Mouse (Mus musculus): ENCODE results near the gene Lysmd1. TPM values are rescaled to one million over a fixed set of nuclear protein-coding genes. Genes with fewer than 3 reads are reported as not detected.
"Not testable (repeated sequence)": the region's sequence is repeated elsewhere in the genome, so short reads cannot be mapped to it uniquely, and the experiment has no call there.

The Lysmd1 gene
- polyA plus RNA-seq, 1 experiment from 2014 or later: 46.6 TPM

- Histone ChIP-seq H3K36me3 (ENCODE audit: control insufficient read depth, insufficient read depth) (no peaks in the 10 kb centered on the region), H3K27ac (ENCODE audit: low read length) (no peak overlapping the region), H3K4me3 (replicated peaks; ENCODE audit: low read length) (peak overlapping the region; percentile 79), H3K9ac (replicated peaks; ENCODE audit: low read depth, low read length) (peak overlapping the region; percentile 70), H3K9me3 (ENCODE audit: control insufficient read depth, low read length) (no peaks in the 10 kb centered on the region), H3K4me1 (replicated peaks; ENCODE audit: control insufficient read depth, insufficient read depth, low read length) (peaks cover 19% of the 10 kb centered on the region), H3K27me3 (replicated peaks; ENCODE audit: control insufficient read depth, insufficient read depth, low read length) (no peaks in the 10 kb centered on the region), H3K4me2 (ENCODE audit: low read length) (peak overlapping the region; percentile 97)
- no peak for ATAC-seq
- 58% methylated on average over 11 of the region's 11 CpGs for WGBS
Measured at GRCm38 (mm10) chr3:95133176-95133575, 712 bp upstream of the Lysmd1 start.

- Histone ChIP-seq H3K4me1 (replicated peaks; ENCODE audit: control insufficient read depth, insufficient read depth, low read length) (peaks cover 19% of the 10 kb centered on the region), H3K4me3 (replicated peaks; ENCODE audit: low read length) (peak overlapping the region; percentile 79)
- not testable (repeated sequence) for H3K36me3 ChIP-seq (ENCODE audit: control insufficient read depth, insufficient read depth); H3K4me2 ChIP-seq (ENCODE audit: low read length); H3K27ac ChIP-seq (ENCODE audit: low read length); H3K27me3 ChIP-seq (replicated peaks; ENCODE audit: control insufficient read depth, insufficient read depth, low read length); H3K9me3 ChIP-seq (ENCODE audit: control insufficient read depth, low read length); H3K9ac ChIP-seq (replicated peaks; ENCODE audit: low read depth, low read length)
- ATAC-seq: peak; percentile 68
- no CpG with 5 or more reads among the region's 12 CpGs for WGBS
Measured at GRCm38 (mm10) chr3:95134133-95134532, 245 bp downstream of the Lysmd1 start.

- Histone ChIP-seq H3K27ac (ENCODE audit: low read length) (no peak overlapping the region), H3K4me3 (replicated peaks; ENCODE audit: low read length) (peak overlapping the region; percentile 37), H3K4me2 (ENCODE audit: low read length) (peak overlapping the region; percentile 62), H3K36me3 (ENCODE audit: control insufficient read depth, insufficient read depth) (0 out of 2 replicates have a peak, but pooled peaks cover 4% of the 10 kb centered on the region), H3K9ac (replicated peaks; ENCODE audit: low read depth, low read length) (peak overlapping the region; percentile 39; the same call in 1 of the 2 replicates), H3K4me1 (replicated peaks; ENCODE audit: control insufficient read depth, insufficient read depth, low read length) (peaks cover 19% of the 10 kb centered on the region), H3K27me3 (replicated peaks; ENCODE audit: control insufficient read depth, insufficient read depth, low read length) (no peaks in the 10 kb centered on the region), H3K9me3 (ENCODE audit: control insufficient read depth, low read length) (no peaks in the 10 kb centered on the region)
- ATAC-seq: no peak
- 28% methylated on average over 6 of the region's 6 CpGs for WGBS
Measured at GRCm38 (mm10) chr3:95135023-95135422, 1.1 kb downstream of the Lysmd1 start.

GRCm38 (mm10) chr3:95135433-95136052 is 1.7 kb downstream of the Lysmd1 start:
- Histone ChIP-seq H3K27me3 (replicated peaks; ENCODE audit: control insufficient read depth, insufficient read depth, low read length) (no peaks in the 10 kb centered on the region), H3K27ac (ENCODE audit: low read length) (no peak overlapping the region), H3K4me2 (ENCODE audit: low read length) (peak overlapping the region; percentile 62), H3K4me3 (replicated peaks; ENCODE audit: low read length) (no peak overlapping the region), H3K9me3 (ENCODE audit: control insufficient read depth, low read length) (no peaks in the 10 kb centered on the region), H3K36me3 (ENCODE audit: control insufficient read depth, insufficient read depth) (peaks cover 8% of the 10 kb centered on the region), H3K9ac (replicated peaks; ENCODE audit: low read depth, low read length) (no peak overlapping the region), H3K4me1 (replicated peaks; ENCODE audit: control insufficient read depth, insufficient read depth, low read length) (peaks cover 19% of the 10 kb centered on the region)
- 91% methylated on average over 7 of the region's 7 CpGs for whole genome bisulfite sequencing
- ATAC-seq: no peak

- H3K27ac ChIP-seq (ENCODE audit: low read length): no peak overlapping the region
- H3K9ac ChIP-seq (replicated peaks; ENCODE audit: low read depth, low read length): no peak overlapping the region
- H3K4me1 ChIP-seq (replicated peaks; ENCODE audit: control insufficient read depth, insufficient read depth, low read length): peaks cover 19% of the 10 kb centered on the region
- no peaks in the 10 kb centered on the region for H3K9me3 ChIP-seq (ENCODE audit: control insufficient read depth, low read length)
- H3K27me3 ChIP-seq (replicated peaks; ENCODE audit: control insufficient read depth, insufficient read depth, low read length): no peaks in the 10 kb centered on the region
- WGBS: 99% methylated on average over 3 of the region's 3 CpGs
- H3K4me3 ChIP-seq (replicated peaks; ENCODE audit: low read length): no peak overlapping the region
- peaks cover 9% of the 10 kb centered on the region for H3K36me3 ChIP-seq (ENCODE audit: control insufficient read depth, insufficient read depth)
- ATAC-seq: no peak
- H3K4me2 ChIP-seq (ENCODE audit: low read length): no peak overlapping the region
Measured at GRCm38 (mm10) chr3:95136336-95136735, 2.4 kb downstream of the Lysmd1 start.

GRCm38 (mm10) chr3:95139586-95140288 is 5.8 kb downstream of the Lysmd1 start:
- no peak for ATAC-seq
- H3K27ac ChIP-seq (ENCODE audit: low read length): no peak overlapping the region
- no peak overlapping the region for H3K4me2 ChIP-seq (ENCODE audit: low read length)
- 74% methylated on average over 25 of the region's 25 CpGs for WGBS
- no peak overlapping the region for H3K4me3 ChIP-seq (replicated peaks; ENCODE audit: low read length)
- H3K27me3 ChIP-seq (replicated peaks; ENCODE audit: control insufficient read depth, insufficient read depth, low read length): no peaks in the 10 kb centered on the region
- H3K9ac ChIP-seq (replicated peaks; ENCODE audit: low read depth, low read length): no peak overlapping the region
- H3K9me3 ChIP-seq (ENCODE audit: control insufficient read depth, low read length): no peaks in the 10 kb centered on the region
- H3K4me1 ChIP-seq (replicated peaks; ENCODE audit: control insufficient read depth, insufficient read depth, low read length): peaks cover 11% of the 10 kb centered on the region
- H3K36me3 ChIP-seq (ENCODE audit: control insufficient read depth, insufficient read depth): peaks cover 9% of the 10 kb centered on the region

GRCm38 (mm10) chr3:95140289-95140595 is 6.4 kb downstream of the Lysmd1 start:
- H3K9ac ChIP-seq (replicated peaks; ENCODE audit: low read depth, low read length): no peak overlapping the region
- no peak overlapping the region for H3K4me2 ChIP-seq (ENCODE audit: low read length)
- no peak overlapping the region for H3K27ac ChIP-seq (ENCODE audit: low read length)
- no peaks in the 10 kb centered on the region for H3K27me3 ChIP-seq (replicated peaks; ENCODE audit: control insufficient read depth, insufficient read depth, low read length)
- no peaks in the 10 kb centered on the region for H3K9me3 ChIP-seq (ENCODE audit: control insufficient read depth, low read length)
- H3K4me1 ChIP-seq (replicated peaks; ENCODE audit: control insufficient read depth, insufficient read depth, low read length): peaks cover 6% of the 10 kb centered on the region; the same call in 1 of the 2 replicates
- H3K4me3 ChIP-seq (replicated peaks; ENCODE audit: low read length): no peak overlapping the region
- no peak for ATAC-seq
- H3K36me3 ChIP-seq (ENCODE audit: control insufficient read depth, insufficient read depth): peaks cover 9% of the 10 kb centered on the region
- WGBS: 63% methylated on average over 18 of the region's 18 CpGs

GRCm38 (mm10) chr3:95140795-95141194 is 6.9 kb downstream of the Lysmd1 start:
- peaks cover 1% of the 10 kb centered on the region; the same call in 1 of the 2 replicates for H3K4me1 ChIP-seq (replicated peaks; ENCODE audit: control insufficient read depth, insufficient read depth, low read length)
- ATAC-seq: no peak
- H3K9ac ChIP-seq (replicated peaks; ENCODE audit: low read depth, low read length): no peak overlapping the region
- H3K27ac ChIP-seq (ENCODE audit: low read length): no peak overlapping the region
- H3K4me3 ChIP-seq (replicated peaks; ENCODE audit: low read length): no peak overlapping the region
- H3K36me3 ChIP-seq (ENCODE audit: control insufficient read depth, insufficient read depth): peaks cover 9% of the 10 kb centered on the region
- H3K4me2 ChIP-seq (ENCODE audit: low read length): no peak overlapping the region
- 89% methylated on average over 6 of the region's 6 CpGs for WGBS
- H3K9me3 ChIP-seq (ENCODE audit: control insufficient read depth, low read length): no peaks in the 10 kb centered on the region
- H3K27me3 ChIP-seq (replicated peaks; ENCODE audit: control insufficient read depth, insufficient read depth, low read length): no peaks in the 10 kb centered on the region

GRCm38 (mm10) chr3:95141474-95141873 is 7.6 kb downstream of the Lysmd1 start:
- Histone ChIP-seq H3K4me3 (replicated peaks; ENCODE audit: low read length) (no peak overlapping the region), H3K9me3 (ENCODE audit: control insufficient read depth, low read length) (no peaks in the 10 kb centered on the region), H3K27ac (ENCODE audit: low read length) (no peak overlapping the region), H3K36me3 (ENCODE audit: control insufficient read depth, insufficient read depth) (peaks cover 9% of the 10 kb centered on the region), H3K27me3 (replicated peaks; ENCODE audit: control insufficient read depth, insufficient read depth, low read length) (no peaks in the 10 kb centered on the region), H3K4me1 (replicated peaks; ENCODE audit: control insufficient read depth, insufficient read depth, low read length) (no peaks in the 10 kb centered on the region), H3K9ac (replicated peaks; ENCODE audit: low read depth, low read length) (no peak overlapping the region), H3K4me2 (ENCODE audit: low read length) (no peak overlapping the region)
- WGBS: 91% methylated on average over 9 of the region's 9 CpGs
- no peak for ATAC-seq
